Mouse (Mus musculus): ENCODE data around the gene Cgn.

GRCm38 (mm10) chr3:94804976-94805375 is 18.7 kb upstream of the Cgn start:
- TF ChIP-seq POLR2A (IDR thresholded peaks at IDR 0.05; ENCODE audit: extremely low read depth, insufficient read depth, low read length) (no peak), CTCF (IDR thresholded peaks at IDR 0.05; ENCODE audit: extremely low read depth, insufficient read depth, low read length) (no peak)

All from cortical plate, adult 2 months (tissue).